24 mouse cellular contexts compared by ENCODE assay signal in genomic region chr12:10209841-10210240, GRCm38 (mm10).
"Had no signal": no experiment of that assay in that cellular context is flagged by ENCODE, and none has a peak within 500 bp of the region (broad histone marks: within the 10 kb centered on the region; RNA-seq: fewer than 3 reads in every experiment).

No protein-coding gene starts in this region.

- H3K4me2 ChIP-seq: heart, embryonic 12.5 days; hindbrain, embryonic 12.5 days; hindbrain, embryonic 14.5 days; intestine, embryonic 15.5 days; kidney, embryonic 15.5 days; limb, embryonic 13.5 days; limb, embryonic 15.5 days; liver, embryonic 12.5 days had no signal

- H3K27me3 ChIP-seq: heart, embryonic 12.5 days; hindbrain, embryonic 12.5 days; intestine, embryonic 15.5 days; kidney, embryonic 15.5 days; limb, embryonic 13.5 days; limb, embryonic 15.5 days; liver, embryonic 12.5 days had no signal

- DNase-seq: gastrocnemius, postnatal 14 days; gastrocnemius, postnatal 36 days; heart, adult 11 months; heart, adult 2 months; heart, postnatal 10 days; heart, postnatal 4 days; kidney, adult 11 months; kidney, postnatal 10 days; kidney, postnatal 36 days; layer of hippocampus, adult 9-11 months; layer of hippocampus, postnatal 36 days; left cerebral cortex, postnatal 4 days had no signal

- H3K9ac ChIP-seq: heart, embryonic 12.5 days; hindbrain, embryonic 12.5 days; hindbrain, embryonic 14.5 days; intestine, embryonic 15.5 days; kidney, embryonic 15.5 days; limb, embryonic 13.5 days; limb, embryonic 15.5 days; liver, embryonic 12.5 days; liver, embryonic 14.5 days had no signal

- H3K27ac ChIP-seq: heart, adult 2 months; hindbrain, embryonic 10.5 days; hindbrain, embryonic 12.5 days; hindbrain, embryonic 14.5 days; intestine, embryonic 15.5 days; kidney, embryonic 15.5 days; limb, embryonic 13.5 days; limb, embryonic 15.5 days; liver, embryonic 12.5 days; liver, embryonic 14.5 days had no signal

- H3K9me3 ChIP-seq: heart, embryonic 12.5 days; hindbrain, embryonic 10.5 days; hindbrain, embryonic 12.5 days; intestine, embryonic 15.5 days; kidney, embryonic 15.5 days; limb, embryonic 13.5 days; limb, embryonic 15.5 days; liver, embryonic 12.5 days had no signal

- H3K4me3 ChIP-seq: heart, adult 2 months; heart, embryonic 12.5 days; hindbrain, embryonic 10.5 days; hindbrain, embryonic 12.5 days; intestine, embryonic 15.5 days; kidney, embryonic 15.5 days; limb, embryonic 13.5 days; limb, embryonic 15.5 days; liver, embryonic 12.5 days had no signal

- H3K36me3 ChIP-seq: heart, embryonic 12.5 days; hindbrain, embryonic 10.5 days; hindbrain, embryonic 12.5 days; intestine, embryonic 15.5 days; kidney, embryonic 15.5 days; limb, embryonic 13.5 days; limb, embryonic 15.5 days; liver, embryonic 12.5 days had no signal

- H3K4me1 ChIP-seq: heart, embryonic 12.5 days; hindbrain, embryonic 10.5 days; hindbrain, embryonic 12.5 days; intestine, embryonic 15.5 days; kidney, embryonic 15.5 days; limb, embryonic 13.5 days; limb, embryonic 15.5 days; liver, embryonic 12.5 days had no signal

- ATAC-seq: hindbrain, embryonic 16.5 days; inflammation-experienced regulatory T-cells, adult 6 months; intestine, embryonic 15.5 days; liver, embryonic 12.5 days had no signal
